Mouse (Mus musculus) ES-E14 (cell line): ENCODE measurements around the gene Frrs1. TPM values are rescaled to one million over a fixed set of nuclear protein-coding genes. Genes with fewer than 3 reads are reported as not detected.
A peak's percentile ranks its signal among the peaks of the same experiment; 100 is the strongest.

Source experiments
- DNase-seq: peaks from one replicate; pipeline ENCODE4 v3.0.0-alpha.2; 2013; ENCODE audit warnings: low read depth, low spot score
- H3K27ac ChIP-seq: 2 replicates; pipeline ENCODE4 v1.5.1; 2012; ENCODE audit warnings: low read depth, mild to moderate bottlenecking, low read length, moderate library complexity, mixed read lengths; ENCODE audit not compliant: poor library complexity, insufficient read depth, severe bottlenecking
- H3K36me3 ChIP-seq: 2 replicates; pipeline ENCODE4 v1.6.1; 2012; ENCODE audit warnings: mild to moderate bottlenecking, low read length, moderate library complexity, mixed read lengths; ENCODE audit not compliant: control insufficient read depth, poor library complexity, insufficient read depth, severe bottlenecking
- H3K4me1 ChIP-seq, 2 experiments: fragments of 150-350 bp in 1 of 2; sonication (generic) in 1 of 2; 2 replicates each; pipeline ENCODE4 v1.6.1; 2012; ENCODE audit warnings: low read length in 2 of 2, mild to moderate bottlenecking in 1 of 2, mixed read lengths in 1 of 2; ENCODE audit not compliant: control insufficient read depth in 2 of 2, insufficient read depth in 2 of 2, poor library complexity in 1 of 2
- H3K4me3 ChIP-seq, 2 experiments: fragments of 150-350 bp in 1 of 2; sonication (generic) in 1 of 2; 2 replicates each; pipeline ENCODE4 v1.5.1; 2012; ENCODE audit warnings: low read length in 2 of 2, low read depth in 1 of 2, mild to moderate bottlenecking in 1 of 2, mixed read lengths in 1 of 2; ENCODE audit not compliant: insufficient read depth in 1 of 2, poor library complexity in 1 of 2, severe bottlenecking in 1 of 2
- H3K9ac ChIP-seq: 2 replicates; pipeline ENCODE4 v1.6.1; 2012; ENCODE audit warnings: low read depth, mild to moderate bottlenecking, low read length, mixed read lengths; ENCODE audit not compliant: poor library complexity, insufficient read depth, severe bottlenecking
- H3K9me3 ChIP-seq: fragments of 150-350 bp; sonication (generic); 2 replicates; pipeline ENCODE4 v1.6.1; 2012; ENCODE audit warnings: low read depth, mild to moderate bottlenecking, low read length; ENCODE audit not compliant: control insufficient read depth, insufficient read depth
- CHD2 ChIP-seq: IDR thresholded peaks from 2 replicates; pipeline ENCODE4 v1.6.1; 2014; ENCODE audit warnings: mild to moderate bottlenecking, low read depth, low read length, inconsistent platforms
- HCFC1 ChIP-seq: IDR thresholded peaks from 2 replicates; pipeline ENCODE4 v1.6.1; 2012; ENCODE audit warnings: low read length, inconsistent platforms, borderline replicate concordance; ENCODE audit not compliant: insufficient read depth
- MAFK ChIP-seq: IDR thresholded peaks from 2 replicates; pipeline ENCODE4 v1.6.1; 2014; ENCODE audit warnings: mild to moderate bottlenecking, low read depth, low read length, inconsistent platforms; ENCODE audit not compliant: insufficient read depth
- ZC3H11A ChIP-seq: IDR thresholded peaks from 2 replicates; pipeline ENCODE4 v1.6.1; 2012; ENCODE audit warnings: low read depth, mild to moderate bottlenecking, inconsistent platforms, low read length, borderline replicate concordance
- ZNF384 ChIP-seq: IDR thresholded peaks from 2 replicates; pipeline ENCODE4 v1.6.1; 2012; ENCODE audit warnings: low read depth, low read length, inconsistent platforms
- in situ Hi-C, 2 experiments: fragments of 600-800 bp; cut with MboI; formaldehyde crosslinking; loops; one replicate each; pipeline ENCODE4 v1.15.1; 2025; ENCODE audit warnings: low sequenced_read_pairs in 2 of 2, inconsistent platforms in 1 of 2; ENCODE audit not compliant: unreplicated experiment in 2 of 2
- total RNA-seq: library from RNA; depleted of rRNA; stranded (reverse); fragments of 300-350 nt; gene quantifications from 2 replicates; pipeline ENCODE4 v1.2.3, GENCODE M21; 2012

The Frrs1 gene
- total RNA-seq, 1 experiment, result 69.3 TPM

DNA sequence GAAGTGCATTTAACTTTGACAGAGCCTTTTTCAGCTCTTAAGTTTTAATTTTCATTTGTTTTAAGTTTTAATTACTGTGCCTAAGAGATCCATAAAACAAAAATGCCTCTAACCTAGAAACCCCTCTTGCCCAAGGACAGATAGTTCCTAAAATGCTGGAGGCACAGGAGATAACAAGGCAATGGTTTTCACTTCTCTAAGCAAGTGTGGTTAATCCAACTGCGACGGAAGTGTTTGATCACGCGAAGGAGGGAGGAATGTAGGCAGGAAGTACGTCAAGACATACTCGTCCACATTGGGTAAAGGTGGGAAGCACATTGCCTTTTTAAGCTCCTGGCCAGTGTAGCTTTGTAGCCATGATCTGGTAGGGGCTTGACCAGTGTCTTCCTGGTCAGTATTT is 1.7 kb upstream of the Frrs1 start:
- TF ChIP-seq HCFC1, result no peak
- TF ChIP-seq CHD2, result no peak
- TF ChIP-seq ZC3H11A, result no peak
- TF ChIP-seq MAFK, result no peak
- TF ChIP-seq ZNF384, result no peak
- Histone ChIP-seq H3K9ac (no peak overlapping the region), H3K4me1 (peaks cover 5 to 11% of the 10 kb centered on the region in 2 experiments), H3K27ac (no peak overlapping the region), H3K4me3 (no peak overlapping the region), H3K36me3 (no peaks in the 10 kb centered on the region), H3K9me3 (no peaks in the 10 kb centered on the region)
- no peak for DNase-seq
- in situ Hi-C loops, result no loop called here

DNA sequence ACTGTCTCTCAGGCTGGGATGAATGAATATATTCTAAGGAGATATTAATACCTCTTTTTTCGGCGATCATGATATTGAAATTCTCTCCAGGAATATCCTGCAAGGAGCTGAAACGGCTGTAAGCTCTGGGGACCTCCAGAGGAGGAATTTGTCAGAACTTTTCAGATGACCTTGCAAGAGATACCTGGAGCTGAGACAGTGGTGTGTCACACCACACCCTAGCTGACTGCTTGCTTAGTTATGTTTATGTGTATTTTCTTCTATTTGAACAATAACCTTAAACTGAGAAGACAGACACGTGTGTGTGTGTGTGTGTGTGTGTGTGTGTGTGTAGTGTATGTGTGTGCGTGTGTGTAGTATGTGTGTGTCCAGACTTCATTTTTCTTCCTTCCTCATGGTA is 488 bp downstream of the Frrs1 start:
- no peak for TF ChIP-seq MAFK
- no peak for TF ChIP-seq CHD2
- no peak for TF ChIP-seq HCFC1
- no peaks in the 10 kb centered on the region for H3K36me3 ChIP-seq
- no peaks in the 10 kb centered on the region for H3K9me3 ChIP-seq
- H3K27ac ChIP-seq, result peak overlapping the region; percentile 25; the same call in 1 of the 2 replicates
- H3K4me1 ChIP-seq, result peaks cover 5 to 12% of the 10 kb centered on the region in 2 experiments
- DNase-seq, result no peak
- no peak overlapping the region for H3K9ac ChIP-seq
- H3K4me3 ChIP-seq, result no peak overlapping the region
- in situ Hi-C loops, result no loop called here

DNA sequence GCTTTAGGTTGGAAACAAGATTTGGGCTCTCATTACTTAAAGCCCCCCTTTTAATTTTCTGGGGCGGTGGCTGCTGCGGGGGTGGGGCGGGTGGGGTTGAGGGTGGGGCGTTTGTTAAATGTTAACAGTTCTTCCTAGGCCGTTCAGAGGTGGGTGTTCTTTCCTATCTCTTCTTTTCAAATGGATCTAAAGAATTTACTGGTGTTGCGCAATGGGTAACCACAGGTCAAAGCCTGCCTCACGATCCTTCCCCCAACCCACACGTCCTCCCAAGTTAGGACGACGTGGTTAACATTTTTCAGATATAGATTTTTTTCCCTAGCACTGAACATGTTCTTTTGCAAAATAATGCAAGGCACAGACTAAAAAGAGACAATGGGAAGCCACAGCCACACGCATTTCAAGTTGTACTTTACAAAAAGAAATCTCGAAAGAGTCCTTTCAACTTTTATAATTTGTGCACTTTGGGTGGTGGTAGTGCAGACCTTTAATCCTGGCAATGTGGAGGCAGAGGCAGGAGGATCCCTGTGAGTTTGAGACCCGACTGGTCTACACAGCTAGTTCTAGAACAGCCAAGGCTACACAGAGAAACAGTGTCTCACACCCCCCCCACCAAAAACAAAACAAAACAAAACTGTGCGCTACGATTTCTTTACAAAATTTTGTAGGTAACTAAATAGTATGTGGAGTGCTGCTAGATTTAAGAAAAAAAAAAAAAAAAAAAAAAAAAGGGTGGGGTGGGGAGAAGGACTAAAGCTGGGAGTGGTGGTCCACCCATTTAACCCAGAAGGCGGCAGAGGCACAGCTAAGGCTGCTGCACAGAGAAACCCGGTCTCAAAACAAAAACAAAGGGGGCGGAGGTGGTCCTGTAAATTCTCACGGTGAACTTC is 1.3 kb downstream of the Frrs1 start:
- Histone ChIP-seq H3K36me3 (no peaks in the 10 kb centered on the region), H3K27ac (peak overlapping the region; percentile 89; the same call in 1 of the 2 replicates), H3K9me3 (no peaks in the 10 kb centered on the region), H3K9ac (peak overlapping the region; percentile 83; the same call in 1 of the 2 replicates), H3K4me1 (peaks cover 7 to 14% of the 10 kb centered on the region in 2 experiments), H3K4me3 (peak overlapping the region; percentile 61 to 73)
- no peak for TF ChIP-seq ZC3H11A
- no peak for TF ChIP-seq CHD2
- TF ChIP-seq MAFK, result no peak
- TF ChIP-seq ZNF384, result no peak
- TF ChIP-seq HCFC1, result no peak
- no peak for DNase-seq
- in situ Hi-C loops, result no loop called here

DNA sequence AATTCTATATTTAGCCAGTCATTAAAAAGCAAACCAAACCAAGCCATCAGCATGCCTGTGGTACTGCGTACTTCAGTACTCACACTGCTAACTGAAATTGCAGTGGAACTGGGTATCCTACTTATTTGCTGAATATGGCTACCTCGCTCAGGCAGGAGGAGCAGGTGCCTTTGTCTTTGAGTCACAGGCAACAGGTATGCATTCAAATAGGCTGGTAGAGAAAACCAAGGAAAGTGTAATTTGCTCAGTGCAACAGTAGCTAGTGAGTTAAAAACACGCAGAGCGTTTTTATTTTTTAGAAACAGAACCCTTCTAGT is 1.9 kb downstream of the Frrs1 start:
- peak overlapping the region; percentile 89; the same call in 1 of the 2 replicates for H3K27ac ChIP-seq
- in situ Hi-C loops, result no loop called here

More for the DNA sequence above, 1.9 kb downstream of the Frrs1 start:
- peak overlapping the region; percentile 83 for H3K9ac ChIP-seq
- no peaks in the 10 kb centered on the region for H3K9me3 ChIP-seq
- H3K4me3 ChIP-seq, result peak overlapping the region; percentile 61 to 73
- no peak for DNase-seq
- H3K4me1 ChIP-seq, result peaks cover 7 to 18% of the 10 kb centered on the region in 2 experiments
- no peaks in the 10 kb centered on the region; the same call in 1 of the 2 replicates for H3K36me3 ChIP-seq
- TF ChIP-seq ZC3H11A (no peak), ZNF384 (no peak), MAFK (no peak), CHD2 (no peak), HCFC1 (no peak)
